Comparison of ENCODE assay signal across 22 mouse cellular contexts in the genomic region with DNA sequence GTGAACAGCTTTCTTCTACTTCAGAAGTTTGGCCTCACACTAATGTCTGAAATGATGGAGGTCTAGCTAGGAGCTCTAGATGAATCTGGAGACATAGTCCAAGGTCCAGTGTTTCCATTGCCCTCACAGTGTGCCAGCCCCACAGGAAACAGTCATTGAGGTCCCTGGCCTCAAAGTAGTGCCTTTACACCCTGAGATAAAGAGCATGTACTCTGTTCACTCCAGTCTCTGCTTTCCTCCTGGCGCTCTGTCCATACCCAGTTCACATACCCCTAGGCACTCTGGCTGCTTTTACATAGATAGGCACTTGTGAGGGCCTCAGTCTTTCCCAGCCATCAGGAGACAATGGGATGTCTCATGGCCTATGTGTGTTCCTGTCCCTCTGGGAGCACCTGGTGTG. TPM values are rescaled to one million over a fixed set of nuclear protein-coding genes. Genes with fewer than 3 reads are reported as not detected.
DNase-seq lines count a peak whose midpoint lies in the region; ATAC-seq and TF ChIP-seq lines count a peak whose summit lies in the region.
"Had no signal": no experiment of that assay in that cellular context is flagged by ENCODE, and none has a peak within 500 bp of the region (broad histone marks: within the 10 kb centered on the region; RNA-seq: fewer than 3 reads in every experiment).

No protein-coding gene starts in this region.

- WGBS in heart, embryonic 12.5 days: 100% methylated on average over 1 of the region's 1 CpGs
- 90% methylated on average over 1 of the region's 1 CpGs for WGBS in kidney, adult 2 months
- WGBS in intestine, postnatal 0 days: 50% methylated on average over 1 of the region's 1 CpGs

- no peaks in the 10 kb centered on the region for H3K9me3 ChIP-seq in heart, embryonic 12.5 days (replicated peaks)
- H3K9me3 ChIP-seq in intestine, postnatal 0 days (ENCODE audit: control insufficient read depth): no peaks in the 10 kb centered on the region
- H3K9me3 ChIP-seq: embryonic facial prominence, embryonic 13.5 days; embryonic facial prominence, embryonic 15.5 days; forebrain, embryonic 10.5 days; forebrain, embryonic 13.5 days; forebrain, embryonic 15.5 days had no signal

- H3K36me3 ChIP-seq in heart, embryonic 12.5 days: peaks cover 55% of the 10 kb centered on the region
- H3K36me3 ChIP-seq in kidney, adult 2 months (ENCODE audit: control insufficient read depth, insufficient read depth, low read length): no peaks in the 10 kb centered on the region
- H3K36me3 ChIP-seq in intestine, postnatal 0 days (ENCODE audit: control insufficient read depth, insufficient read depth): peaks cover 27% of the 10 kb centered on the region

- ATAC-seq in heart, embryonic 12.5 days (ENCODE audit: insufficient number of reproducible peaks, low FRiP score): no peak
- ATAC-seq in intestine, postnatal 0 days: peak; percentile 67
- ATAC-seq: forebrain, embryonic 13.5 days; forebrain, embryonic 15.5 days had no signal

- peak; percentile 60 for DNase-seq in heart, adult 11 months
- peak; percentile 25 for DNase-seq in kidney, adult 2 months
- DNase-seq in kidney, adult 11 months: no peak
- DNase-seq in ovary, postnatal 36 days (ENCODE audit: low spot score): no peak
- DNase-seq: adrenal gland, adult 2 months; adrenal gland, postnatal 10 days; adrenal gland, postnatal 25 days; cerebellum, adult 11 months; cerebellum, adult 18-20 months; cerebellum, adult 8-10 months; cerebellum, adult 9-11 months; cerebellum, postnatal 14 days; cerebellum, postnatal 36 days; embryo, embryonic 11 days had no signal

- H3K27me3 ChIP-seq in heart, embryonic 12.5 days (replicated peaks): no peaks in the 10 kb centered on the region
- no peaks in the 10 kb centered on the region for H3K27me3 ChIP-seq in kidney, adult 2 months (replicated peaks; ENCODE audit: control insufficient read depth, insufficient read depth, low read length)
- no peaks in the 10 kb centered on the region for H3K27me3 ChIP-seq in intestine, postnatal 0 days (replicated peaks; ENCODE audit: control insufficient read depth, insufficient read depth, low read length)
- H3K27me3 ChIP-seq: embryonic facial prominence, embryonic 13.5 days; embryonic facial prominence, embryonic 15.5 days; forebrain, embryonic 13.5 days; forebrain, embryonic 15.5 days had no signal

- TF ChIP-seq POLR2A in kidney, adult 2 months (IDR thresholded peaks at IDR 0.05; ENCODE audit: low read depth, low read length): no peak

- TF ChIP-seq CTCF in kidney, adult 2 months (conservative IDR thresholded peaks at IDR 0.05; ENCODE audit: insufficient read depth, insufficient read length, low read depth, low read length): no peak
- TF ChIP-seq CTCF in intestine, postnatal 0 days (IDR thresholded peaks at IDR 0.05; ENCODE audit: low read depth): no peak

- no peak overlapping the region for H3K4me3 ChIP-seq in heart, embryonic 12.5 days
- H3K4me3 ChIP-seq in kidney, adult 2 months (ENCODE audit: insufficient read depth, low read depth, low read length): no peak overlapping the region
- H3K4me3 ChIP-seq in intestine, postnatal 0 days (ENCODE audit: low read depth, low read length): no peak overlapping the region
- H3K4me3 ChIP-seq: embryonic facial prominence, embryonic 13.5 days; embryonic facial prominence, embryonic 15.5 days; erythroblast, embryonic 14.5 days; forebrain, embryonic 10.5 days; forebrain, embryonic 13.5 days; forebrain, embryonic 15.5 days had no signal

- no peak overlapping the region for H3K9ac ChIP-seq in heart, embryonic 12.5 days
- H3K9ac ChIP-seq in intestine, postnatal 0 days (ENCODE audit: low read depth, low read length): no peak overlapping the region
- H3K9ac ChIP-seq: embryonic facial prominence, embryonic 13.5 days; embryonic facial prominence, embryonic 15.5 days; forebrain, embryonic 13.5 days; forebrain, embryonic 15.5 days had no signal

- no peak overlapping the region for H3K4me2 ChIP-seq in heart, embryonic 12.5 days
- no peak overlapping the region for H3K4me2 ChIP-seq in intestine, postnatal 0 days (replicated peaks; ENCODE audit: low read depth)
- H3K4me2 ChIP-seq: embryonic facial prominence, embryonic 13.5 days; embryonic facial prominence, embryonic 15.5 days; forebrain, embryonic 13.5 days; forebrain, embryonic 15.5 days had no signal

- H3K4me1 ChIP-seq in heart, embryonic 12.5 days (replicated peaks): no peaks in the 10 kb centered on the region
- peaks cover 16% of the 10 kb centered on the region; the same call in 1 of the 2 replicates for H3K4me1 ChIP-seq in kidney, adult 2 months (ENCODE audit: control insufficient read depth, insufficient read depth, low read length)
- H3K4me1 ChIP-seq in intestine, postnatal 0 days (replicated peaks; ENCODE audit: control insufficient read depth, insufficient read depth, low read length): no peaks in the 10 kb centered on the region
- H3K4me1 ChIP-seq: embryonic facial prominence, embryonic 13.5 days; embryonic facial prominence, embryonic 15.5 days; forebrain, embryonic 10.5 days; forebrain, embryonic 13.5 days; forebrain, embryonic 15.5 days had no signal

- H3K27ac ChIP-seq in heart, embryonic 12.5 days (ENCODE audit: poor library complexity, severe bottlenecking): no peak overlapping the region
- no peak overlapping the region for H3K27ac ChIP-seq in kidney, adult 2 months (ENCODE audit: insufficient read depth, low read depth, low read length)
- no peak overlapping the region for H3K27ac ChIP-seq in intestine, postnatal 0 days (ENCODE audit: low read depth, low read length)
- H3K27ac ChIP-seq: embryonic facial prominence, embryonic 13.5 days; embryonic facial prominence, embryonic 15.5 days; forebrain, embryonic 10.5 days; forebrain, embryonic 13.5 days; forebrain, embryonic 15.5 days had no signal

RNA-seq across cellular contexts. Expression of gene Scly, which starts 8.8 kb away (rescaled TPM):
- 14.8 and 14.9 TPM in 2 replicates for polyA plus RNA-seq in heart, embryonic 12.5 days (2016; fragmentation: Nextera tagmentation; extraction: Ambion mirVana)
- 113 and 125 TPM in 2 replicates for polyA plus RNA-seq in kidney, adult 2 months (2012; rRNA removed)
- polyA plus RNA-seq in intestine, postnatal 0 days (2015; fragmentation: Nextera tagmentation; extraction: Ambion mirVana): 20.2 and 23.1 TPM in 2 replicates

RNA-seq across cellular contexts. Expression of gene Espnl, which starts 32.5 kb away (rescaled TPM):
- polyA plus RNA-seq in heart, embryonic 12.5 days (2016; fragmentation: Nextera tagmentation; extraction: Ambion mirVana): 0.05 and 0.08 TPM in 2 replicates
- 0.05 and 0.15 TPM in 2 replicates for polyA plus RNA-seq in kidney, adult 2 months (2012; rRNA removed)
- polyA plus RNA-seq in intestine, postnatal 0 days (2015; fragmentation: Nextera tagmentation; extraction: Ambion mirVana): not detected in 2 replicates
- polyA plus RNA-seq: embryonic facial prominence, embryonic 13.5 days; forebrain, embryonic 10.5 days; forebrain, embryonic 13.5 days had no signal

RNA-seq across cellular contexts. Expression of gene Ube2f, which starts 39.3 kb away (rescaled TPM):
- polyA plus RNA-seq in heart, embryonic 12.5 days (2016; fragmentation: Nextera tagmentation; extraction: Ambion mirVana): 65.2 and 66.5 TPM in 2 replicates
- 37.2 and 38.5 TPM in 2 replicates for polyA plus RNA-seq in kidney, adult 2 months (2012; rRNA removed)
- 55.5 and 57.9 TPM in 2 replicates for polyA plus RNA-seq in intestine, postnatal 0 days (2015; fragmentation: Nextera tagmentation; extraction: Ambion mirVana)

Comparison
In these comparisons a context has a peak if more than half of its experiments do, and no peak if none do; other contexts are left out.
1. DNase-seq: peak in heart, adult 11 months (single experiment) and kidney, adult 2 months (single experiment); none in kidney, adult 11 months (single experiment) and ovary, postnatal 36 days (single experiment).